Mouse (Mus musculus) left cerebral cortex, postnatal 36 days (tissue): Measurements from ENCODE around the gene 4930503B20Rik. TPM values are rescaled to one million over a fixed set of nuclear protein-coding genes. Genes with fewer than 3 reads are reported as not detected.

Experiments used
- DNase-seq, 2 experiments: peaks; one replicate each; pipeline ENCODE4 v3.0.0; 2021 to 2022; ENCODE audit warnings: low spot score in 2 of 2, mixed read lengths in 1 of 2
- intact Hi-C: fragments of 180-260 bp; cut with DNase I; formaldehyde crosslinking; loops from one replicate; pipeline ENCODE4 v1.15.1; 2025
- total RNA-seq, 2 experiments: library from RNA; stranded (reverse); gene quantifications; 2 replicates each; pipeline ENCODE4 v1.2.3; 2021

Gene 4930503B20Rik
- total RNA-seq, 2 experiments from 2014 or later = not detected

DNA sequence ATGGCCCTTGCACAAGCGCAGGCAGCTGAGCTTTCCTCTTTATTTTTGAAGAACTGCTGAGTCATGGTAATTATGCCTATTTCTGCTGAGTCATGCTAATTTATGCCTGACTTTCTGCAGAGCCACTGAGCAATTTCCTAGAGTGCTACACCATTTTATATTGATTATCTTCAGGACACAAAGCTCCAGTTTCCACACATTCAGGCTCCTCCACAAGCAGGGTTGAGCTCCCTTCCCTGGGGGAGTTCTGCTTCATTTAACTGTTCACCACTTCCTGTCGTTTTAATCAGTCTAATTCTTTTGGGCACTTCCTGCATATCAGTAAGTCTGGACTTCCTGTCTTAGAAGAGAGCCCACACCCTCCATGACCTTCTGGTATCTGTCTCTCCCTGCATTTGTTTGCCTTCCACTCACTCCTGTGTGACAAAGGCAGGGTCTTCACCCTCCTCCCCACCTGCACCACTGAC lies 4.0 kb upstream of the 4930503B20Rik start:
- DNase-seq = no peak
- intact Hi-C loops = no loop called here

DNA sequence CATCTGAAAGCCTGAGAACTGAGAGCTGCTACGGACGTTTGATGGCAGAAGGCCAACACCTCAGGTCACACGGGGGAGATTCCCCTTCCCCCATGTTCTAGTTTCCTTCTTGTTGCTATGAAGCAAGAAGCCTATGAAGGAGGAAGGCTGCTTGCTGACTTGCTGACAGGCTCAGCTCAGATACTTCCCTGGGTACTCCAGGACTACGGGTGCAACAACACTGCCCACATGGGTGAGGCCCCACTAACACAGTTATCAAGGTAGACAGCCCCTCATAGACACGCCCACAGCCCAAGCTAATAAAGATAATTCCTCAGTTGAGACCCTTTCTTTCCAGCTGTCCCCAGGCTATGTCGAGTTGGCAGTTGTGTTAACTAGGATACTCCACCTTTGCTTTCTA lies 2.6 kb upstream of the 4930503B20Rik start:
- DNase-seq = no peak
- intact Hi-C loops = no loop called here

GRCm38 (mm10) chr3:146652431-146652830 lies 1.3 kb upstream of the 4930503B20Rik start:
- intact Hi-C loops = no loop called here
- DNase-seq = no peak

- DNase-seq = no peak
- intact Hi-C loops = no loop called here
Measured at GRCm38 (mm10) chr3:146650716-146651115, 401 bp downstream of the 4930503B20Rik start.

- DNase-seq = no peak
Measured at GRCm38 (mm10) chr3:146649311-146649894, 1.7 kb downstream of the 4930503B20Rik start.

GRCm38 (mm10) chr3:146641818-146642427 lies 9.2 kb downstream of the 4930503B20Rik start:
- DNase-seq = no peak
- intact Hi-C loops = no loop called here

More at GRCm38 (mm10) chr3:146649311-146649894, 1.7 kb downstream of the 4930503B20Rik start:
- intact Hi-C loops = no loop called here

DNA sequence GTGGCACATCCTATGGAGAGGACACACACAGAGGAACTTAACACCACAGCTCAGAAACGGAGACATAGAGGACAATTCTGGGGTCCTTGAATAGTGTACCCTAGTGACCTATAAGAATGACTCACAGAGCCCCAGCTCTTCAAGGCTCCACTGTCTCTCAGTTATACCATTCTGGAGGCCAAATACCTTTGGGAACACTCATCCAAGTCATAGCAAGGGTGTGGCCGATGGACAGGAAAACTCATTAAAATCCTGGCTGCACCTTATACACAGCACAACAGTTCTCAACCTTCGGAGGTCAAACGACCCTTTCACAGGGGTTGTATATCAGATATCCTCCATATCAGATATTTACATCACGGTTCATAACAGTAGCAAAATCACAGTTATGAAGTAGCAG lies 18.6 kb downstream of the 4930503B20Rik start:
- no peak for DNase-seq
- intact Hi-C loops = no loop called here

GRCm38 (mm10) chr3:146628227-146628982 lies 22.7 kb downstream of the 4930503B20Rik start:
- DNase-seq = no peak
- intact Hi-C loops = loop anchor here (5.0 kb wide), 1 partner anchor 61 kb away; no protein-coding TSS in a partner anchor

GRCm38 (mm10) chr3:146625766-146626165 lies 25.4 kb downstream of the 4930503B20Rik start:
- peak; percentile 30 to 44 for DNase-seq
- intact Hi-C loops = loop anchor here (5.0 kb wide), 1 partner anchor 58 kb away; no protein-coding TSS in a partner anchor

GRCm38 (mm10) chr3:146621966-146622365 lies 29.2 kb downstream of the 4930503B20Rik start:
- intact Hi-C loops = loop anchor here (2.0 to 5.0 kb wide), 4 partner anchors 63 to 277 kb away; partner anchors contain the start of gene Samd13
- peak; percentile 50 to 67 for DNase-seq

DNA sequence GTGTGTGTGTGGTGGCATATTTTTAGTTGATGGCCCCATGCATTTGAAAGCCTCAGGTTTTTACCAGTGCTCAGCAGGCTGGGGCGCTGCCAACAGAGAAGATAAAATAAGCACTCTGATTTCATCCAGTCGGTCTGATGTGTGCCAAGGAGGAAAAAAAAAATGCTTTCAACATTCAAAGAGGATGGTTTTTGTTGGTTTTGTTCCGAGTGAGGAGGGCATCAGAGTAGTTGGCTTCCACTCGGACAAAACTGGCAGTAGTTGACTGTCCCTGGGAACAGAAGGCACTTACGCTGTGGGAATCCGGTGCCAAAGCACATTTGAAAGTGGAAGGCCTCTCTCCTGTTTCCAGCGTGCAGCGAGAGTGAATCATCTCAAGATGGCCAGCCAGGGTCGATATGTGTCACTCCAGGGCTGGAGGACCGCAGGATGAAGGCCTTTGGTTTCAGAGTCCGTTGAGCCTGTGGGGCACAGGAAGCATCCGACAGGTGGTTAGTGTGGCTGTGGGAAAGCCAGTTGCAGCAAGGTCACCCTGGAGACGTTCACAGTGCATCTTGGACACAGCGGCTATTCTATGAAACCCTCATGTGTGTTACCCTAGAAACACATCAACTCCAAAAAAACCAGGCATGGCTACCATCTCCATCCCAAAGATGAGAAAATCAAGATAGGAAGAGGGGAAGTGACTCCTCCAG lies 30.4 kb downstream of the 4930503B20Rik start:
- intact Hi-C loops = loop anchor here (2.0 to 5.0 kb wide), 3 partner anchors 64 to 276 kb away; partner anchors contain the start of gene Samd13
- peak; percentile 84 to 86 for DNase-seq

DNA sequence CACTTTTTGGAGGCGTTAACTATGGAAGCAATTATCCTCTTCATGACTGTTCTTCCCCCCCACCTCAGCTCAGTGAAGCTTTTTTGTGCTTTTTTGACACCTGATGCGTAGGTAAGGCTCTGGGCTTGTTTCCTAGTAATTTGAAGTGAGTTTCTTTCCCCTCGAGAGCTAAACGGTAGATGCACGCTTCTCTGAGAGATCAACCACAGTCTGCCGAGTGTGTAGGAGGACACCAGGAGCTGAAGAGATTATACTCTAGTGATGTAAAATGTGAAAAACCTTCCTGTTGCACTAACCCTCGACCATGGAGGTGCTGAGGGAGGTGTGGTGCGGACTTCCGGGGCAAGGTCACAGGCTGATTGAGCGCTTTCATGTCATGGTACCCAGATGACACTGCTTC lies 31.0 kb downstream of the 4930503B20Rik start:
- intact Hi-C loops = loop anchor here (2.0 to 5.0 kb wide), 3 partner anchors 65 to 275 kb away; partner anchors contain the start of gene Samd13
- peak in 1 of 2 experiments; percentile 68 for DNase-seq

DNA sequence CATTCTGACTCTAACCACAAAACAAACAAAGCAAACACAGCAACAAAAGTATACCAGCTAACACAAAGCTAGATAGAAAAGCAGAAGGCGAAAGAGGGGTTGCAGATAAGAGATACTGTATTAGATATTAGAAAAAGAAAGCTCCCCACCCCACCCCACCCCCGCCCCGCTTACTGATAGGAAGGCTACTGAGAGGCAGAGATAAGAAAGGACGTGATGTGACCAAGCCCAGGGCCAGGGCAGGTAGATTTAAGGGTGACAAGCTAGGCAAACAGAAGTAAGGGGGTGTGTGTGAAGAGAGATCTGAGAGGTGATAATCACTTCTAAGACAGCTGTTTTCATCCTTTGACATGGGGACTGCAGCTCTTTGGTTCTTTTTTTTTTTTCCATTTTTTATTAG lies 32.8 kb downstream of the 4930503B20Rik start:
- intact Hi-C loops = no loop called here
- no peak for DNase-seq

GRCm38 (mm10) chr3:146617946-146618345 lies 33.2 kb downstream of the 4930503B20Rik start:
- intact Hi-C loops = no loop called here
- DNase-seq = no peak

DNA sequence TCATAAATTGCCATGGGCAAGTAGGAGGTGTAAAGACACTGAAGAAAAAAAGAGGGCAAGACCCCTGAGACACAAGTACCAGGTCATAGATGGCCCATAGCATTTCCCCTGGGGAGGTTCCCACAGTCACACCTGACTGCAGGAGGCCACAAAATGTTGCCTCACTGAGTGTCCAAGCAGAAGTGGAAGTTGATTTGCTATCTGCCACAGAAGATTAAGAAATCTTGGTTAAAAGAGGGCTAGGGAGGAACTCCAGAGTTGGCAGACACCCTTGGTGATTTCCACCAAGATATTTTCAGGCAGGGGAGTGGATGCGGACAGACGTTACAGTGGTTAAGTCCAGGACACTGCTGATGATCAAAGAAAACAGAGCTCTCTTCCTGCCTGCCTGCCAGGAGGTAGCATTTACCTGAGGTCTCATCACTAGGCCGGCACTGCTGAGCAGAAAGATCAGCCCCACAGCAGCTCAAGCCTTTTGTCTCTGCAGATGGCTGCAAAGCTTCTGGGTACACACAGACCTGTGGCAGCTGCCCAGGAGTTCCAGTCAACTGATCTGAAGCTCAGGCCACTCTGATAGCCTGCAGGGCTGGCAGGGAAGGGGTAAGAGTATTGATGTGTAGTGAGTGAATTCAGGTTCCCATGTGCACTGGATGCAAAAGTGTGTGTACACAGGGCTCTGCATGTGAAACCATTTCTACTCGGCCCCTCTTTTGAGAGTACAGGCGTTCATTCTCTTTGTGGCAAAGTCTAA lies 34.4 kb downstream of the 4930503B20Rik start:
- intact Hi-C loops = no loop called here
- no peak for DNase-seq

DNA sequence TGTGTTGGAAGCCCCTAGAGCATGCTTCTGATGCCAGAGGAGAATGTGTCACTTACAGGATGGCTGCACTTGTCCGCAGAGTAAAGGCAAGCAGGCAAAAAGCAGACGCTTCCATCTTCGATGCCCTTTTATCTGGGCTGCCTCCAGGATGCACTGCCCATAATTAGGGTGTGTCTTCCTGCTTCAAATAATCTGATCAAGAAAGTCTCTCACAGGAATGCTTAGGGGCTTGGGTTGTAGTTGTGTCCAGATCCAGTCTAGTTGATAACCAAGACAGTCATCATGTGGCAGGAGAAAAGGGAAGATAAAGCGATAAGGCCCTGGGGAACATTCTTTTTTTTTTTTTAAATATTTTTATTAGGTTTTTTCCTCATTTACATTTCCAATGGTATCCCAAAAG lies 35.6 kb downstream of the 4930503B20Rik start, which contains the start of gene Dnase2b:
Gene Dnase2b, minus strand, starts transcription at position 101 of the 400 bp plus-strand sequence.
- intact Hi-C loops = no loop called here

GRCm38 (mm10) chr3:146611821-146612220 lies 39.3 kb downstream of the 4930503B20Rik start:
- intact Hi-C loops = no loop called here
- DNase-seq = no peak

More for the DNA sequence above, 35.6 kb downstream of the 4930503B20Rik start, which contains the start of gene Dnase2b:
- DNase-seq = no peak

DNA sequence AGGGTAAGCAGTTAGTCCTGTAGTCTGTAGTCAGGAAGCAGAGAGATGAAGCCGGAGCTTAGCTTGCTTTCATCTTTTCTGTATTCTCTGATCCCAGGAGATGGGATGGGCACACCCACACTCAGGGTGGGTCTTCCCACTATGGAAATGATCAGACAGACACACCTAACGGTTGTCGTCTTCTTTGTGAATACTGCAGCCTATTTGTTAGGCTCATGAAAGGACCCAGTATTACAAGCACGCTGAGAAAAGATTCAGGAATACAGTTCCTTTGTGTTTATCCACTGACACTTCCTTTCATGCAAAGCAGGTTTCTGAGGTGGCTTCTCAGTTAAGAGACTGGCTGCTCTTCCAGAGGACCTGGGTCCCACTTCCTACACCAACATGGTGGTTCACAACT lies 39.9 kb downstream of the 4930503B20Rik start:
- no peak for DNase-seq
- intact Hi-C loops = no loop called here

DNA sequence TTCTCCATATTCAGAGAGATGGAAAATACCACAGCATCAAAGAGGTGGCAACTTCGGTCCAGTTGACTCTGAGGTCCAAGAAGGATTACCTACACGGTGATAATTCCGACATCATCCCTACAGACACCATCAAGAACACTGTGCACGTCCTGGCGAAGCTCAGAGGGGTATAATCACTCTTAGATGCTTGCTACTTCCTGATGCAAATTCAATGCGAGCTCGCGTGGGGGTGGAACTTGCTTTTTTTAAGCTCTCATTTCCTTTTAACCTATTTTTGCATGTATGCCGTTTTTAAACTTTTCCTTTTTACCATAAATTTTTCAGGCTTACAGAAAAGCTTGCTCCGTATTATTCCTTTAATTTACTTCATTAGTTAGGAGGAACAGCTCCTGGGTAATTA lies 40.8 kb downstream of the 4930503B20Rik start:
- DNase-seq = no peak
- intact Hi-C loops = no loop called here
